Mouse (Mus musculus) MEL (cell line): Measurements from ENCODE around the gene Mrrf. TPM values are rescaled to one million over a fixed set of nuclear protein-coding genes. Genes with fewer than 3 reads are reported as not detected.

ENCODE experiments used
- DNase-seq: peaks from one replicate; pipeline ENCODE4 v3.0.0; 2011; ENCODE audit warnings: low read depth, low spot score
- H3K27ac ChIP-seq: 2 replicates; pipeline ENCODE4 v1.5.1; 2012; ENCODE audit warnings: low read depth, mild to moderate bottlenecking, control low read depth, low read length, moderate library complexity; ENCODE audit not compliant: control insufficient read depth
- H3K27me3 ChIP-seq, 2 experiments: fragments of 150-350 bp in 1 of 2; sonication (generic) in 1 of 2; 2 replicates each; pipeline ENCODE4 v1.6.1; 2012; ENCODE audit warnings: low read length in 2 of 2, mild to moderate bottlenecking in 2 of 2, improper control_type of control experiment in 1 of 2, moderate library complexity in 1 of 2; ENCODE audit not compliant: insufficient read depth in 2 of 2, control insufficient read depth in 1 of 2
- H3K36me3 ChIP-seq, 2 experiments: 2 replicates each; pipeline ENCODE4 v1.6.1; 2012 to 2014; ENCODE audit warnings: low read length in 2 of 2, improper control_type of control experiment in 1 of 2, inconsistent platforms in 1 of 2, mild to moderate bottlenecking in 1 of 2; ENCODE audit not compliant: insufficient read depth in 2 of 2, control insufficient read depth in 1 of 2
- H3K4me1 ChIP-seq, 2 experiments: fragments of 150-350 bp in 1 of 2; sonication (generic) in 1 of 2; 2 replicates each; pipeline ENCODE4 v1.6.1; 2012; ENCODE audit warnings: low read length in 2 of 2, improper control_type of control experiment in 1 of 2, mild to moderate bottlenecking in 1 of 2; ENCODE audit not compliant: insufficient read depth in 2 of 2, control insufficient read depth in 1 of 2
- H3K4me3 ChIP-seq, 2 experiments: fragments of 150-350 bp in 1 of 2; sonication (generic) in 1 of 2; 2 replicates each; pipeline ENCODE4 v1.5.1; 2012; ENCODE audit warnings: low read depth in 2 of 2, low read length in 2 of 2, mild to moderate bottlenecking in 2 of 2, moderate library complexity in 2 of 2, control low read depth in 1 of 2, improper control_type of control experiment in 1 of 2; ENCODE audit not compliant: control insufficient read depth in 1 of 2, insufficient read depth in 1 of 2
- H3K79me2 ChIP-seq: 2 replicates; pipeline ENCODE4 v1.6.1; 2012; ENCODE audit warnings: mild to moderate bottlenecking, low read length, moderate library complexity; ENCODE audit not compliant: control insufficient read depth, poor library complexity, insufficient read depth
- H3K9ac ChIP-seq: 2 replicates; pipeline ENCODE4 v1.6.1; 2012; ENCODE audit warnings: low read depth, mild to moderate bottlenecking, control low read depth, low read length, moderate library complexity; ENCODE audit not compliant: control insufficient read depth, poor library complexity, severe bottlenecking
- H3K9me3 ChIP-seq: fragments of 150-350 bp; sonication (generic); replicated peaks from 2 replicates; pipeline ENCODE4 v1.6.1; 2012; ENCODE audit warnings: mild to moderate bottlenecking, low read length, improper control_type of control experiment, moderate library complexity; ENCODE audit not compliant: insufficient read depth
- BHLHE40 ChIP-seq: IDR thresholded peaks from 2 replicates; pipeline ENCODE4 v1.6.1; 2012; ENCODE audit warnings: low read depth, mild to moderate bottlenecking, inconsistent platforms, low read length, improper control_type of control experiment, borderline replicate concordance
- CHD2 ChIP-seq: IDR thresholded peaks from 2 replicates; pipeline ENCODE4 v1.6.1; 2011; ENCODE audit warnings: low read length, improper control_type of control experiment
- CTCF ChIP-seq, 3 experiments: IDR thresholded peaks in 2 of 3; conservative IDR thresholded peaks in 1 of 3; 2 replicates each; pipeline ENCODE4 v1.5.1; 2011 to 2012; ENCODE audit warnings: low read length in 3 of 3, low read depth in 2 of 3, mild to moderate bottlenecking in 2 of 3, improper control_type of control experiment in 1 of 3, inconsistent platforms in 1 of 3, mixed read lengths in 1 of 3, moderate library complexity in 1 of 3; ENCODE audit not compliant: control insufficient read depth in 1 of 3, insufficient read depth in 1 of 3, poor library complexity in 1 of 3, severe bottlenecking in 1 of 3
- E2F4 ChIP-seq: IDR thresholded peaks from 2 replicates; pipeline ENCODE4 v1.6.1; 2011; ENCODE audit warnings: low read depth, low read length, improper control_type of control experiment, borderline replicate concordance
- ELF1 ChIP-seq: IDR thresholded peaks from 2 replicates; pipeline ENCODE4 v1.6.1; 2014; ENCODE audit warnings: low read depth, mild to moderate bottlenecking, inconsistent platforms, low read length, improper control_type of control experiment, moderate library complexity
- EP300 ChIP-seq, 2 experiments: IDR thresholded peaks; 2 replicates each; pipeline ENCODE4 v1.6.1; 2011; ENCODE audit warnings: improper control_type of control experiment in 2 of 2, low read length in 2 of 2, low read depth in 1 of 2, mild to moderate bottlenecking in 1 of 2
- ETS1 ChIP-seq: IDR thresholded peaks from 2 replicates; pipeline ENCODE4 v1.6.1; 2012; ENCODE audit warnings: low read depth, mild to moderate bottlenecking, inconsistent platforms, low read length, improper control_type of control experiment, moderate library complexity
- GABPA ChIP-seq: IDR thresholded peaks from 2 replicates; pipeline ENCODE4 v1.6.1; 2012; ENCODE audit warnings: low read depth, mild to moderate bottlenecking, inconsistent platforms, low read length, improper control_type of control experiment, moderate library complexity
- GATA1 ChIP-seq: IDR thresholded peaks from 2 replicates; pipeline ENCODE4 v1.6.1; 2011; ENCODE audit warnings: low read depth, low read length, improper control_type of control experiment
- HCFC1 ChIP-seq: IDR thresholded peaks from 2 replicates; pipeline ENCODE4 v1.6.1; 2012; ENCODE audit warnings: low read depth, mild to moderate bottlenecking, inconsistent platforms, low read length, improper control_type of control experiment, moderate library complexity
- JUND ChIP-seq: IDR thresholded peaks from 2 replicates; pipeline ENCODE4 v1.6.1; 2011; ENCODE audit warnings: low read depth, mild to moderate bottlenecking, improper control_type of control experiment, low read length
- KAT2A ChIP-seq: conservative IDR thresholded peaks from 2 replicates; pipeline ENCODE4 v1.6.1; 2012; ENCODE audit warnings: low read depth, low read length, improper control_type of control experiment, inconsistent platforms
- MAFK ChIP-seq: IDR thresholded peaks from 2 replicates; pipeline ENCODE4 v1.6.1; 2011; ENCODE audit warnings: low read depth, mild to moderate bottlenecking, low read length, improper control_type of control experiment, borderline replicate concordance
- MAX ChIP-seq: IDR thresholded peaks from 2 replicates; pipeline ENCODE4 v1.6.1; 2011; ENCODE audit warnings: low read length, improper control_type of control experiment
- MAZ ChIP-seq: IDR thresholded peaks from 2 replicates; pipeline ENCODE4 v1.6.1; 2012; ENCODE audit warnings: low read depth, mild to moderate bottlenecking, inconsistent platforms, low read length, improper control_type of control experiment
- MXI1 ChIP-seq: IDR thresholded peaks from 2 replicates; pipeline ENCODE4 v1.6.1; 2011; ENCODE audit warnings: mild to moderate bottlenecking, low read depth, low read length, improper control_type of control experiment
- MYB ChIP-seq: IDR thresholded peaks from 2 replicates; pipeline ENCODE4 v1.6.1; 2011; ENCODE audit warnings: mild to moderate bottlenecking, low read depth, low read length, improper control_type of control experiment
- NELFE ChIP-seq: IDR thresholded peaks from 2 replicates; pipeline ENCODE4 v1.6.1; 2011; ENCODE audit warnings: low read depth, low read length, improper control_type of control experiment
- NRF1 ChIP-seq: IDR thresholded peaks from 2 replicates; pipeline ENCODE4 v1.6.1; 2014; ENCODE audit warnings: low read depth, mild to moderate bottlenecking, inconsistent platforms, low read length, improper control_type of control experiment, moderate library complexity; ENCODE audit not compliant: poor library complexity, insufficient read depth, severe bottlenecking
- POLR2A ChIP-seq, 2 experiments: IDR thresholded peaks; 2 replicates each; pipeline ENCODE4 v1.6.1; 2011 to 2012; ENCODE audit warnings: low read length in 2 of 2, mild to moderate bottlenecking in 2 of 2, control low read depth in 1 of 2, improper control_type of control experiment in 1 of 2, low read depth in 1 of 2, moderate library complexity in 1 of 2; ENCODE audit not compliant: control insufficient read depth in 1 of 2, insufficient read depth in 1 of 2, poor library complexity in 1 of 2
- POLR2AphosphoS2 ChIP-seq: IDR thresholded peaks from 2 replicates; pipeline ENCODE4 v1.6.1; 2011; ENCODE audit warnings: low read length, improper control_type of control experiment
- POLR2AphosphoS5 ChIP-seq: IDR thresholded peaks from 2 replicates; pipeline ENCODE4 v1.6.1; 2012; ENCODE audit warnings: low read depth, borderline replicate concordance, mild to moderate bottlenecking, inconsistent platforms, low read length, moderate library complexity, mixed read lengths
- RAD21 ChIP-seq: IDR thresholded peaks from 2 replicates; pipeline ENCODE4 v1.6.1; 2011; ENCODE audit warnings: mild to moderate bottlenecking, low read depth, low read length, improper control_type of control experiment
- RCOR1 ChIP-seq: IDR thresholded peaks from 2 replicates; pipeline ENCODE4 v1.6.1; 2012; ENCODE audit warnings: low read depth, mild to moderate bottlenecking, inconsistent platforms, low read length, improper control_type of control experiment
- SIN3A ChIP-seq: IDR thresholded peaks from 2 replicates; pipeline ENCODE4 v1.6.1; 2012; ENCODE audit warnings: low read length, improper control_type of control experiment, inconsistent platforms
- SMC3 ChIP-seq: IDR thresholded peaks from 2 replicates; pipeline ENCODE4 v1.6.1; 2011; ENCODE audit warnings: low read depth, low read length, improper control_type of control experiment
- TAL1 ChIP-seq: IDR thresholded peaks from 2 replicates; pipeline ENCODE4 v1.6.1; 2012; ENCODE audit warnings: mild to moderate bottlenecking, inconsistent platforms, low read length, moderate library complexity, mixed read lengths
- TBP ChIP-seq: IDR thresholded peaks from 2 replicates; pipeline ENCODE4 v1.8.0; 2011; ENCODE audit warnings: low read depth, low read length, improper control_type of control experiment
- TCF12 ChIP-seq: IDR thresholded peaks from 2 replicates; pipeline ENCODE4 v1.6.1; 2014; ENCODE audit warnings: low read depth, mild to moderate bottlenecking, inconsistent platforms, low read length, improper control_type of control experiment, moderate library complexity
- UBTF ChIP-seq: IDR thresholded peaks from 2 replicates; pipeline ENCODE4 v1.6.1; 2012; ENCODE audit warnings: low read depth, mild to moderate bottlenecking, inconsistent platforms, low read length, improper control_type of control experiment, moderate library complexity, borderline replicate concordance; ENCODE audit not compliant: insufficient read depth
- USF1 ChIP-seq: IDR thresholded peaks from 2 replicates; pipeline ENCODE4 v1.6.1; 2014; ENCODE audit warnings: low read depth, mild to moderate bottlenecking, inconsistent platforms, low read length, improper control_type of control experiment, moderate library complexity
- USF2 ChIP-seq, 2 experiments: IDR thresholded peaks; 2 replicates each; pipeline ENCODE4 v1.6.1; 2011 to 2012; ENCODE audit warnings: improper control_type of control experiment in 2 of 2, low read length in 2 of 2, borderline replicate concordance in 1 of 2, inconsistent platforms in 1 of 2, low read depth in 1 of 2, mild to moderate bottlenecking in 1 of 2; ENCODE audit not compliant: insufficient read depth in 1 of 2
- ZC3H11A ChIP-seq: IDR thresholded peaks from 2 replicates; pipeline ENCODE4 v1.6.1; 2012; ENCODE audit warnings: low read depth, mild to moderate bottlenecking, inconsistent platforms, low read length, improper control_type of control experiment
- ZKSCAN1 ChIP-seq: IDR thresholded peaks from 2 replicates; pipeline ENCODE4 v1.6.1; 2012; ENCODE audit warnings: low read depth, mild to moderate bottlenecking, inconsistent platforms, low read length, improper control_type of control experiment, moderate library complexity
- ZMIZ1 ChIP-seq: IDR thresholded peaks from 2 replicates; pipeline ENCODE4 v1.6.1; 2012; ENCODE audit warnings: low read depth, mild to moderate bottlenecking, inconsistent platforms, low read length, improper control_type of control experiment, moderate library complexity
- ZNF384 ChIP-seq: IDR thresholded peaks from 2 replicates; pipeline ENCODE4 v1.6.1; 2012; ENCODE audit warnings: low read depth, mild to moderate bottlenecking, inconsistent platforms, low read length, improper control_type of control experiment
- polyA plus RNA-seq, 2 experiments: library from polyadenylated mRNA; stranded (reverse) in 1 of 2; unstranded in 1 of 2; fragments of >175 nt in 1 of 2; fragments of >200 nt in 1 of 2; gene quantifications; 2 replicates each; pipeline versions ENCODE4 v1.2.1 to v1.2.4; 2012; ENCODE audit warnings: low replicate concordance in 2 of 2, low read depth in 1 of 2; ENCODE audit not compliant: insufficient read length in 2 of 2, insufficient read depth in 1 of 2, missing spikeins in 1 of 2
- total RNA-seq: library from RNA; depleted of rRNA; stranded (reverse); fragments of 300-350 nt; gene quantifications from 2 replicates; pipeline ENCODE4 v1.2.3, GENCODE M21; 2012; rRNA removed

Gene Mrrf
- total RNA-seq (20.0 and 28.0 TPM in 2 replicates), polyA plus RNA-seq (10 to 100 TPM in 1 of 2 experiments, not detected in 1; 31.2 TPM)

GRCm38 (mm10) chr2:36136300-36136941 lies at the start of gene Mrrf, which contains the start of gene Rbm18:
Gene Mrrf, plus strand, starts transcription at chr2:36136389.
Gene Rbm18, minus strand, starts transcription at chr2:36136773.
- peak within 1 kb of the TSS; percentile 76 for H3K27ac ChIP-seq
- H3K36me3 ChIP-seq = peaks cover 8 to 12% of the 10 kb centered on the region in 2 experiments; a peak in 3 of 4 replicates
- H3K27me3 ChIP-seq = no peaks in the 10 kb centered on the region
- H3K4me3 ChIP-seq = peak within 1 kb of the TSS; percentile 78 to 89
- peaks cover 0 to 7% of the 10 kb centered on the region in 2 experiments; a peak in 3 of 4 replicates for H3K4me1 ChIP-seq
- DNase-seq = peak; percentile 94
- peaks cover 17% of the 10 kb centered on the region for H3K79me2 ChIP-seq
- peak within 1 kb of the TSS; percentile 90 for H3K9ac ChIP-seq
- no peaks in the 10 kb centered on the region for H3K9me3 ChIP-seq
- TF ChIP-seq MXI1 (peak; percentile 90), TCF12 (peak; percentile 43; the same call in 1 of the 2 replicates), USF1 (0 out of 2 replicates have a peak, but pooled peaks have one; percentile 11), JUND (no peak), MAFK (no peak), ETS1 (0 out of 2 replicates have a peak, but pooled peaks have one; percentile 10), MAZ (peak; percentile 15; the same call in 1 of the 2 replicates), MYB (no peak), HCFC1 (peak; percentile 87), ZNF384 (no peak), USF2 (IDR thresholded peaks at IDR 0.05; ENCODE audit: borderline replicate concordance in 1 of 2, insufficient read depth in 1 of 2, low read depth in 1 of 2, low read length in 2 of 2) (no peak), SIN3A (peak; percentile 88), NELFE (peak; percentile 72), UBTF (no peak), EP300 (IDR thresholded peaks at IDR 0.05; ENCODE audit: low read depth in 1 of 2, low read length in 2 of 2) (no peak), RCOR1 (no peak), TBP (0 out of 2 replicates have a peak, but pooled peaks have one; percentile 38), ELF1 (0 out of 2 replicates have a peak, but pooled peaks have one; percentile 18), KAT2A (no peak; the same call in 1 of the 2 replicates), POLR2A (IDR thresholded peaks at IDR 0.05; ENCODE audit: control insufficient read depth in 1 of 2, insufficient read depth in 1 of 2, low read depth in 1 of 2, low read length in 2 of 2, poor library complexity in 1 of 2) (peak; percentile 77 to 85; a peak in 3 of 4 replicates), GABPA (no peak), CTCF (IDR thresholded peaks at IDR 0.05 in 2 of 3, conservative IDR thresholded peaks at IDR 0.05 in 1 of 3; ENCODE audit: control insufficient read depth in 1 of 3, insufficient read depth in 1 of 3, low read depth in 2 of 3, low read length in 3 of 3, poor library complexity in 1 of 3, severe bottlenecking in 1 of 3) (no peak), MAX (peak; percentile 40; the same call in 1 of the 2 replicates), E2F4 (no peak), TAL1 (no peak), NRF1 (peak; percentile 71), SMC3 (no peak), ZC3H11A (no peak), ZKSCAN1 (no peak), POLR2AphosphoS5 (no peak), POLR2AphosphoS2 (no peak), GATA1 (no peak), BHLHE40 (no peak), RAD21 (no peak), ZMIZ1 (no peak; the same call in 1 of the 2 replicates), CHD2 (no peak)
